Mouse (Mus musculus) thymus, adult 2 months (tissue): ENCODE measurements around the gene Klk1b8. TPM values are rescaled to one million over a fixed set of nuclear protein-coding genes. Genes with fewer than 3 reads are reported as not detected.
"Not testable (repeated sequence)": the region's sequence is repeated elsewhere in the genome, so short reads cannot be mapped to it uniquely, and the experiment has no call there.

Experiments used
- DNase-seq: peaks from one replicate; pipeline ENCODE4 v3.0.0; 2021
- H3K27ac ChIP-seq: fragments of 200-500 bp; 2 replicates; pipeline ENCODE4 v1.5.1; 2012; ENCODE audit warnings: low read length, control low read depth; ENCODE audit not compliant: control insufficient read depth, insufficient read depth
- H3K27me3 ChIP-seq: fragments of 200-500 bp; 2 replicates; pipeline ENCODE4 v1.6.1; 2012; ENCODE audit warnings: mild to moderate bottlenecking, low read length, moderate library complexity, mixed read lengths; ENCODE audit not compliant: control insufficient read depth, insufficient read depth
- H3K36me3 ChIP-seq: fragments of 200-500 bp; 2 replicates; pipeline ENCODE4 v1.6.1; 2012; ENCODE audit warnings: mild to moderate bottlenecking, low read length, moderate library complexity; ENCODE audit not compliant: control insufficient read depth, insufficient read depth
- H3K4me1 ChIP-seq: fragments of 200-500 bp; replicated peaks from 2 replicates; pipeline ENCODE4 v1.6.1; 2012; ENCODE audit warnings: low read length; ENCODE audit not compliant: control insufficient read depth, insufficient read depth
- H3K4me3 ChIP-seq: fragments of 200-500 bp; 2 replicates; pipeline ENCODE4 v1.5.1; 2012; ENCODE audit warnings: mild to moderate bottlenecking, low read length, control low read depth, moderate library complexity; ENCODE audit not compliant: control insufficient read depth, insufficient read depth
- CTCF ChIP-seq: fragments of 200-500 bp; IDR thresholded peaks from 2 replicates; pipeline ENCODE4 v1.5.1; 2012; ENCODE audit warnings: mild to moderate bottlenecking, control low read depth, low read length, moderate library complexity, borderline replicate concordance; ENCODE audit not compliant: control insufficient read depth, poor library complexity, insufficient read depth; ENCODE audit errors: extremely low read depth
- WGBS: fragments of 180-500 bp; shearing (Covaris S2); methylation state at CpG from one replicate; pipeline ENCODE4 v1.1.7; 2018; 5-methylcytosine and 5-hydroxymethylcytosine counted together
- polyA plus RNA-seq: library from polyadenylated mRNA; depleted of rRNA; stranded (reverse); fragments of >200 nt; gene quantifications from 2 replicates; pipeline ENCODE4 v1.2.3, GENCODE M21; 2012; rRNA removed

The Klk1b8 gene
- polyA plus RNA-seq, 1 experiment: 1.1 TPM

GRCm38 (mm10) chr7:43985657-43986056 is 35.2 kb downstream of the Klk1b8 start:
- Histone ChIP-seq H3K4me1 (no peaks in the 10 kb centered on the region), H3K27ac (no peak overlapping the region), H3K4me3 (no peak overlapping the region), H3K27me3 (no peaks in the 10 kb centered on the region), H3K36me3 (no peaks in the 10 kb centered on the region)
- no peak for DNase-seq
- TF ChIP-seq CTCF: no peak

GRCm38 (mm10) chr7:43994821-43995220 is 44.4 kb downstream of the Klk1b8 start:
- WGBS: 84% methylated on average over 1 of the region's 1 CpGs

DNA sequence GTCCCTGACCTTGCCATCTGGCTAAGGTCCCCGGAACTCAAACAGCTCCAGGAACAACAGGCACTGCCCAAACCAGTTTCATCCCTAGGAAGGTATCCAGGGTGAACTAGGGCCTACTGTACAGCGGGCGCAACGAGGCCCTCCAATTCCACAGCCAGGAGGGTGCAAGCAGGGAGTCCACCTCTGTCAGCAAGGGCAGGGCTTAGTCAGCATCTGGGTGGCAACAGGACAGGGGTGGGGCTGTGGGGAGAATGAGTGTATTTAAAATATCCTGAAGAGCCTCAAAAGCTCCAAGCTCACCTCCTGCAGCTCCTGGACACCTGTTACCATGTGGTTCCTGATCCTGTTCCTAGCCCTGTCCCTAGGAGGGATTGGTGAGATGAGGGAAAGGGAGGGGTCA is 45.1 kb downstream of the Klk1b8 start, which contains the start of gene Klk1b11:
Gene Klk1b11 (plus strand): TSS at position 301 of the 400 bp plus-strand sequence.
- WGBS: 89% methylated on average over 4 of the region's 4 CpGs
- not testable (repeated sequence) for DNase-seq, H3K27me3 ChIP-seq, H3K4me1 ChIP-seq, H3K27ac ChIP-seq, H3K4me3 ChIP-seq, H3K36me3 ChIP-seq

More at GRCm38 (mm10) chr7:43994821-43995220, 44.4 kb downstream of the Klk1b8 start:
- H3K4me1 ChIP-seq, H3K4me3 ChIP-seq, H3K27ac ChIP-seq, H3K27me3 ChIP-seq, H3K36me3 ChIP-seq, DNase-seq: not testable (repeated sequence)

Other genes starting within 250 kb of the Klk1b8 start
- 3.6 and 4.4 TPM in 2 replicates for gene Klk13, start 238.1 kb upstream of the Klk1b8 start, polyA plus RNA-seq
- gene Klk12, start 181.8 kb upstream of the Klk1b8 start, polyA plus RNA-seq: 0.33 and 0.85 TPM in 2 replicates
- 0.32 and 0.81 TPM in 2 replicates for gene Klk11, start 176.1 kb upstream of the Klk1b8 start, polyA plus RNA-seq
- gene Klk10, start 169.6 kb upstream of the Klk1b8 start, polyA plus RNA-seq: 1.7 and 3.3 TPM in 2 replicates
- 0.17 and 0.51 TPM in 2 replicates for gene Klk9, start 158.8 kb upstream of the Klk1b8 start, polyA plus RNA-seq
- 24.8 and 28.9 TPM in 2 replicates for gene Klk8, start 153.1 kb upstream of the Klk1b8 start, polyA plus RNA-seq
- 0.96 and 2.1 TPM in 2 replicates for gene Klk7, start 139.4 kb upstream of the Klk1b8 start, polyA plus RNA-seq
- gene Klk6, start 126.2 kb upstream of the Klk1b8 start, polyA plus RNA-seq: 1.2 and 3.5 TPM in 2 replicates
- gene Klk5, start 108.7 kb upstream of the Klk1b8 start, polyA plus RNA-seq: 0.87 and 1.8 TPM in 2 replicates
- gene Klk4, start 69.5 kb upstream of the Klk1b8 start, polyA plus RNA-seq: 1.9 and 2.0 TPM in 2 replicates
- 0.65 and 0.70 TPM in 2 replicates for gene Klk15, start 16.9 kb upstream of the Klk1b8 start, polyA plus RNA-seq
- 0.57 TPM in 2 replicates for gene Klk1b1, start 16.1 kb downstream of the Klk1b8 start, polyA plus RNA-seq
- 1.8 and 2.3 TPM in 2 replicates for gene Klk1b9, start 25.4 kb downstream of the Klk1b8 start, polyA plus RNA-seq
- gene Klk1b11, start 45.2 kb downstream of the Klk1b8 start, polyA plus RNA-seq: 2.3 and 3.7 TPM in 2 replicates
- 1.8 and 5.7 TPM in 2 replicates for gene Klk1b26, start 61.5 kb downstream of the Klk1b8 start, polyA plus RNA-seq
- 5.2 and 5.3 TPM in 2 replicates for gene Klk1b27, start 101.6 kb downstream of the Klk1b8 start, polyA plus RNA-seq
- 0.32 TPM in 1 of 2 replicates, not detected in the other for gene Klk1b21, start 151.7 kb downstream of the Klk1b8 start, polyA plus RNA-seq
- gene Klk1b22, start 162.0 kb downstream of the Klk1b8 start, polyA plus RNA-seq: 0.27 and 0.70 TPM in 2 replicates
- gene Klk1b16, start 186.1 kb downstream of the Klk1b8 start, polyA plus RNA-seq: 0.46 and 0.86 TPM in 2 replicates
- 0.15 and 0.27 TPM in 2 replicates for gene Klk1b24, start 237.6 kb downstream of the Klk1b8 start, polyA plus RNA-seq
- gene Klk1b3, start 247.5 kb downstream of the Klk1b8 start, polyA plus RNA-seq: 0.75 and 0.97 TPM in 2 replicates